Mouse (Mus musculus) heart, embryonic 12.5 days (tissue): ENCODE measurements around the gene Tspan5. TPM values are rescaled to one million over a fixed set of nuclear protein-coding genes. Genes with fewer than 3 reads are reported as not detected.
A peak's percentile ranks its signal among the peaks of the same experiment; 100 is the strongest.

Source experiments
- ATAC-seq: fragments of 200-750 bp; cut with Nextera tagmentation; 2 replicates; pipeline ENCODE4 v1.8.0; 2017; ENCODE audit warnings: moderate TSS enrichment, moderate library complexity; ENCODE audit not compliant: insufficient number of reproducible peaks, low FRiP score
- H3K27ac ChIP-seq: fragments of 300-500 bp; sonication (generic); 2 replicates; pipeline ENCODE4 v1.5.1; 2016; ENCODE audit warnings: mild to moderate bottlenecking, moderate library complexity; ENCODE audit not compliant: poor library complexity, severe bottlenecking
- H3K27me3 ChIP-seq: fragments of 300-500 bp; sonication (generic); replicated peaks from 2 replicates; pipeline ENCODE4 v1.6.1; 2016; ENCODE audit warnings: mild to moderate bottlenecking, moderate library complexity
- H3K36me3 ChIP-seq: fragments of 300-500 bp; sonication (generic); 2 replicates; pipeline ENCODE4 v1.6.1; 2016; ENCODE audit warnings: mild to moderate bottlenecking, moderate library complexity
- H3K4me1 ChIP-seq: fragments of 300-500 bp; sonication (generic); replicated peaks from 2 replicates; pipeline ENCODE4 v1.6.1; 2016; ENCODE audit warnings: mild to moderate bottlenecking
- H3K4me2 ChIP-seq: fragments of 300-500 bp; sonication (generic); 2 replicates; pipeline ENCODE4 v1.6.1; 2016; ENCODE audit warnings: mild to moderate bottlenecking, moderate library complexity
- H3K4me3 ChIP-seq: fragments of 300-500 bp; sonication (generic); 2 replicates; pipeline ENCODE4 v1.5.1; 2016; ENCODE audit warnings: mild to moderate bottlenecking
- H3K9ac ChIP-seq: fragments of 300-500 bp; sonication (generic); 2 replicates; pipeline ENCODE4 v1.6.1; 2016; ENCODE audit warnings: mild to moderate bottlenecking, moderate library complexity
- H3K9me3 ChIP-seq: fragments of 300-500 bp; sonication (generic); replicated peaks from 2 replicates; pipeline ENCODE4 v1.6.1; 2016; ENCODE audit warnings: mild to moderate bottlenecking, moderate library complexity
- WGBS: fragments of 180-500 bp; shearing (Covaris S2); methylation state at CpG from one replicate; pipeline ENCODE4 v1.1.7; 2016; 5-methylcytosine and 5-hydroxymethylcytosine counted together
- polyA plus RNA-seq: library from polyadenylated mRNA; unstranded; fragments of >200 nt; fragmentation: Nextera tagmentation; extraction: Ambion mirVana; gene quantifications from 2 replicates; pipeline ENCODE4 v1.2.1, GENCODE M21; 2016

The Tspan5 gene
- polyA plus RNA-seq, 1 experiment from 2014 or later = 18.9 TPM

- Histone ChIP-seq H3K4me1 (peaks cover 3% of the 10 kb centered on the region), H3K9me3 (no peaks in the 10 kb centered on the region), H3K27me3 (no peaks in the 10 kb centered on the region), H3K4me2 (no peak overlapping the region), H3K4me3 (no peak overlapping the region), H3K27ac (no peak overlapping the region), H3K9ac (no peak overlapping the region), H3K36me3 (no peaks in the 10 kb centered on the region)
- no peak for ATAC-seq
- 88% methylated on average over 5 of the region's 5 CpGs for WGBS
Measured at GRCm38 (mm10) chr3:138717040-138717439, 25.0 kb upstream of the Tspan5 start.

- no peak for ATAC-seq
- WGBS = 27% methylated on average over 5 of the region's 5 CpGs
- Histone ChIP-seq H3K27me3 (0 out of 2 replicates have a peak, but pooled peaks cover 2% of the 10 kb centered on the region), H3K4me3 (no peak overlapping the region), H3K9me3 (no peaks in the 10 kb centered on the region), H3K36me3 (no peaks in the 10 kb centered on the region), H3K4me2 (no peak overlapping the region), H3K4me1 (peaks cover 7% of the 10 kb centered on the region), H3K9ac (no peak overlapping the region), H3K27ac (no peak overlapping the region)
Measured at GRCm38 (mm10) chr3:138722152-138722551, 19.8 kb upstream of the Tspan5 start.

GRCm38 (mm10) chr3:138727571-138727970, 14.4 kb upstream of the Tspan5 start:
- Histone ChIP-seq H3K27ac (no peak overlapping the region), H3K4me1 (0 out of 2 replicates have a peak, but pooled peaks cover 6% of the 10 kb centered on the region), H3K36me3 (no peaks in the 10 kb centered on the region), H3K27me3 (0 out of 2 replicates have a peak, but pooled peaks cover 2% of the 10 kb centered on the region), H3K4me3 (no peak overlapping the region), H3K4me2 (no peak overlapping the region), H3K9me3 (no peaks in the 10 kb centered on the region), H3K9ac (no peak overlapping the region)
- no peak for ATAC-seq
- 38% methylated on average over 8 of the region's 8 CpGs for WGBS

- Histone ChIP-seq H3K27ac (no peak overlapping the region), H3K36me3 (no peaks in the 10 kb centered on the region), H3K9me3 (no peaks in the 10 kb centered on the region), H3K4me1 (0 out of 2 replicates have a peak, but pooled peaks cover 6% of the 10 kb centered on the region), H3K27me3 (0 out of 2 replicates have a peak, but pooled peaks cover 2% of the 10 kb centered on the region), H3K4me2 (no peak overlapping the region), H3K9ac (no peak overlapping the region), H3K4me3 (no peak overlapping the region)
- no peak for ATAC-seq
- 78% methylated on average over 3 of the region's 3 CpGs for WGBS
Measured at GRCm38 (mm10) chr3:138728840-138729239, 13.2 kb upstream of the Tspan5 start.

- Histone ChIP-seq H3K27ac (no peak overlapping the region), H3K36me3 (no peaks in the 10 kb centered on the region), H3K27me3 (0 out of 2 replicates have a peak, but pooled peaks cover 2% of the 10 kb centered on the region), H3K9ac (no peak overlapping the region), H3K4me3 (no peak overlapping the region), H3K4me1 (0 out of 2 replicates have a peak, but pooled peaks cover 6% of the 10 kb centered on the region), H3K9me3 (no peaks in the 10 kb centered on the region), H3K4me2 (no peak overlapping the region)
- no peak for ATAC-seq
- WGBS = 66% methylated on average over 3 of the region's 3 CpGs
Measured at GRCm38 (mm10) chr3:138730812-138731211, 11.2 kb upstream of the Tspan5 start.

GRCm38 (mm10) chr3:138735760-138736159, 6.2 kb upstream of the Tspan5 start:
- no peak for ATAC-seq
- Histone ChIP-seq H3K4me1 (no peaks in the 10 kb centered on the region), H3K36me3 (no peaks in the 10 kb centered on the region), H3K27ac (no peak overlapping the region), H3K4me3 (no peak overlapping the region), H3K9ac (no peak overlapping the region), H3K27me3 (peaks cover 7% of the 10 kb centered on the region), H3K9me3 (no peaks in the 10 kb centered on the region), H3K4me2 (no peak overlapping the region)
- WGBS = 89% methylated on average over 5 of the region's 5 CpGs

GRCm38 (mm10) chr3:138739150-138739700, 2.8 kb upstream of the Tspan5 start:
- Histone ChIP-seq H3K4me2 (no peak overlapping the region), H3K9ac (no peak overlapping the region), H3K4me1 (peaks cover 14% of the 10 kb centered on the region), H3K27ac (no peak overlapping the region), H3K27me3 (peaks cover 13% of the 10 kb centered on the region), H3K9me3 (no peaks in the 10 kb centered on the region), H3K4me3 (no peak overlapping the region), H3K36me3 (no peaks in the 10 kb centered on the region)
- WGBS = 59% methylated on average over 4 of the region's 4 CpGs
- ATAC-seq = no peak

GRCm38 (mm10) chr3:138740291-138740690, 1.7 kb upstream of the Tspan5 start:
- no peak overlapping the region for H3K4me2 ChIP-seq
- no peaks in the 10 kb centered on the region for H3K9me3 ChIP-seq
- ATAC-seq = no peak

GRCm38 (mm10) chr3:138740843-138741540, 1.0 kb upstream of the Tspan5 start:
- Histone ChIP-seq H3K4me2 (peak overlapping the region; percentile 93), H3K9me3 (no peaks in the 10 kb centered on the region), H3K27ac (no peak overlapping the region), H3K36me3 (no peaks in the 10 kb centered on the region), H3K4me3 (peak overlapping the region; percentile 83), H3K27me3 (peaks cover 13% of the 10 kb centered on the region), H3K9ac (no peak overlapping the region), H3K4me1 (peaks cover 27% of the 10 kb centered on the region)
- ATAC-seq = no peak
- 60% methylated on average over 8 of the region's 8 CpGs for WGBS

More at GRCm38 (mm10) chr3:138740291-138740690, 1.7 kb upstream of the Tspan5 start:
- Histone ChIP-seq H3K27me3 (peaks cover 13% of the 10 kb centered on the region), H3K9ac (no peak overlapping the region), H3K27ac (no peak overlapping the region), H3K36me3 (no peaks in the 10 kb centered on the region), H3K4me1 (peaks cover 22% of the 10 kb centered on the region), H3K4me3 (no peak overlapping the region)
- WGBS = 84% methylated on average over 3 of the region's 3 CpGs

- H3K9me3 ChIP-seq = no peaks in the 10 kb centered on the region
- WGBS = under 1% methylated on average over 23 of the region's 23 CpGs
- peaks cover 29% of the 10 kb centered on the region for H3K4me1 ChIP-seq
- H3K4me2 ChIP-seq = peak overlapping the region; percentile 93
- H3K27ac ChIP-seq = no peak overlapping the region; the same call in 1 of the 2 replicates
- no peak for ATAC-seq
- H3K27me3 ChIP-seq = peaks cover 13% of the 10 kb centered on the region
- H3K4me3 ChIP-seq = peak overlapping the region; percentile 83
- H3K9ac ChIP-seq = peak overlapping the region; percentile 76
- H3K36me3 ChIP-seq = no peaks in the 10 kb centered on the region
Measured at GRCm38 (mm10) chr3:138742566-138742930, 553 bp downstream of the Tspan5 start.

GRCm38 (mm10) chr3:138743061-138743671, 1.2 kb downstream of the Tspan5 start:
- WGBS = under 1% methylated on average over 33 of the region's 33 CpGs
- Histone ChIP-seq H3K9me3 (no peaks in the 10 kb centered on the region), H3K27ac (no peak overlapping the region), H3K4me2 (peak overlapping the region; percentile 93), H3K27me3 (peaks cover 13% of the 10 kb centered on the region), H3K36me3 (no peaks in the 10 kb centered on the region), H3K4me1 (peaks cover 29% of the 10 kb centered on the region), H3K4me3 (peak overlapping the region; percentile 83), H3K9ac (peak overlapping the region; percentile 76)
- peak; percentile 76 for ATAC-seq
